Mouse (Mus musculus) MEL (cell line): ENCODE data around the gene Ankfn1.

ENCODE experiments used
- CTCF ChIP-seq, 3 experiments: IDR thresholded peaks in 2 of 3; conservative IDR thresholded peaks in 1 of 3; 2 replicates each; pipeline ENCODE4 v1.5.1; 2011 to 2012; ENCODE audit warnings: low read length in 3 of 3, low read depth in 2 of 3, mild to moderate bottlenecking in 2 of 3, improper control_type of control experiment in 1 of 3, inconsistent platforms in 1 of 3, mixed read lengths in 1 of 3, moderate library complexity in 1 of 3; ENCODE audit not compliant: control insufficient read depth in 1 of 3, insufficient read depth in 1 of 3, poor library complexity in 1 of 3, severe bottlenecking in 1 of 3
- ELF1 ChIP-seq: IDR thresholded peaks from 2 replicates; pipeline ENCODE4 v1.6.1; 2014; ENCODE audit warnings: low read depth, mild to moderate bottlenecking, inconsistent platforms, low read length, improper control_type of control experiment, moderate library complexity
- KAT2A ChIP-seq: conservative IDR thresholded peaks from 2 replicates; pipeline ENCODE4 v1.6.1; 2012; ENCODE audit warnings: low read depth, low read length, improper control_type of control experiment, inconsistent platforms
- MAX ChIP-seq: IDR thresholded peaks from 2 replicates; pipeline ENCODE4 v1.6.1; 2011; ENCODE audit warnings: low read length, improper control_type of control experiment
- MEF2A ChIP-seq: IDR thresholded peaks from 2 replicates; pipeline ENCODE4 v1.6.1; 2014; ENCODE audit warnings: low read depth, mild to moderate bottlenecking, inconsistent platforms, low read length, improper control_type of control experiment; ENCODE audit not compliant: poor library complexity, insufficient replicate concordance, severe bottlenecking; ENCODE audit errors: extremely low read depth
- POLR2AphosphoS2 ChIP-seq: IDR thresholded peaks from 2 replicates; pipeline ENCODE4 v1.6.1; 2011; ENCODE audit warnings: low read length, improper control_type of control experiment
- RCOR1 ChIP-seq: IDR thresholded peaks from 2 replicates; pipeline ENCODE4 v1.6.1; 2012; ENCODE audit warnings: low read depth, mild to moderate bottlenecking, inconsistent platforms, low read length, improper control_type of control experiment
- SMC3 ChIP-seq: IDR thresholded peaks from 2 replicates; pipeline ENCODE4 v1.6.1; 2011; ENCODE audit warnings: low read depth, low read length, improper control_type of control experiment
- USF1 ChIP-seq: IDR thresholded peaks from 2 replicates; pipeline ENCODE4 v1.6.1; 2014; ENCODE audit warnings: low read depth, mild to moderate bottlenecking, inconsistent platforms, low read length, improper control_type of control experiment, moderate library complexity
- ZMIZ1 ChIP-seq: IDR thresholded peaks from 2 replicates; pipeline ENCODE4 v1.6.1; 2012; ENCODE audit warnings: low read depth, mild to moderate bottlenecking, inconsistent platforms, low read length, improper control_type of control experiment, moderate library complexity

GRCm38 (mm10) chr11:89548786-89549185 lies 228.7 kb downstream of the Ankfn1 start:
- TF ChIP-seq CTCF (IDR thresholded peaks at IDR 0.05 in 2 of 3, conservative IDR thresholded peaks at IDR 0.05 in 1 of 3; ENCODE audit: control insufficient read depth in 1 of 3, insufficient read depth in 1 of 3, low read depth in 2 of 3, low read length in 3 of 3, poor library complexity in 1 of 3, severe bottlenecking in 1 of 3), result no peak
- TF ChIP-seq USF1, result no peak
- no peak for TF ChIP-seq KAT2A
- no peak for TF ChIP-seq POLR2AphosphoS2
- no peak for TF ChIP-seq MEF2A
- no peak for TF ChIP-seq RCOR1
- TF ChIP-seq ZMIZ1, result no peak
- TF ChIP-seq ELF1, result no peak
- TF ChIP-seq MAX, result no peak
- TF ChIP-seq SMC3, result no peak
